Mouse (Mus musculus): ENCODE results near the gene Ctbs. TPM values are rescaled to one million over a fixed set of nuclear protein-coding genes. Genes with fewer than 3 reads are reported as not detected.

Ctbs gene
- total RNA-seq, 2 experiments from 2014 or later = 4.7 to 7.3 TPM

- no peak for ATAC-seq (replicated peaks; ENCODE audit: poor library complexity, severe bottlenecking)
Observed at GRCm38 (mm10) chr3:146474428-146474827, 24.8 kb downstream of the Ctbs start.

GRCm38 (mm10) chr3:146482044-146482443, 32.4 kb downstream of the Ctbs start:
- ATAC-seq (replicated peaks; ENCODE audit: poor library complexity, severe bottlenecking) = no peak

GRCm38 (mm10) chr3:146486464-146486863, 36.9 kb downstream of the Ctbs start:
- ATAC-seq (replicated peaks; ENCODE audit: poor library complexity, severe bottlenecking) = no peak

GRCm38 (mm10) chr3:146494941-146495340, 45.3 kb downstream of the Ctbs start:
- ATAC-seq (replicated peaks; ENCODE audit: poor library complexity, severe bottlenecking) = no peak

- ATAC-seq (replicated peaks; ENCODE audit: poor library complexity, severe bottlenecking) = no peak
Observed at GRCm38 (mm10) chr3:146498989-146499388, 49.4 kb downstream of the Ctbs start.

GRCm38 (mm10) chr3:146499431-146500002, 49.9 kb downstream of the Ctbs start, which contains the start of the genes Spata1 and Gng5:
TSS of gene Spata1 (minus strand) at chr3:146499753.
TSS of gene Gng5 (plus strand) at chr3:146499807.
- peak; percentile 79 for ATAC-seq (replicated peaks; ENCODE audit: poor library complexity, severe bottlenecking)

- ATAC-seq (replicated peaks; ENCODE audit: poor library complexity, severe bottlenecking) = peak; percentile 38
Observed at GRCm38 (mm10) chr3:146500003-146500809, 50.6 kb downstream of the Ctbs start.

- ATAC-seq (replicated peaks; ENCODE audit: poor library complexity, severe bottlenecking) = peak; percentile 11; the same call in 1 of the 2 replicates
Observed at GRCm38 (mm10) chr3:146500810-146501201, 51.2 kb downstream of the Ctbs start.

- ATAC-seq (replicated peaks; ENCODE audit: poor library complexity, severe bottlenecking) = no peak
Observed at GRCm38 (mm10) chr3:146501601-146502123, 52.1 kb downstream of the Ctbs start.

GRCm38 (mm10) chr3:146506711-146507110, 57.1 kb downstream of the Ctbs start:
- no peak for ATAC-seq (replicated peaks; ENCODE audit: poor library complexity, severe bottlenecking)

Other genes starting within 250 kb of the Ctbs start
- not detected in 2 replicates for gene Lpar3, start 228.8 kb upstream of the Ctbs start, total RNA-seq (2014; fragmentation: Nextera tagmentation)
- gene Lpar3, start 228.8 kb upstream of the Ctbs start, total RNA-seq (2017) = not detected in 2 replicates
- gene Ssx2ip, start 45.2 kb upstream of the Ctbs start, total RNA-seq (2014; fragmentation: Nextera tagmentation) = 7.6 and 13.9 TPM in 2 replicates
- gene Ssx2ip, start 45.2 kb upstream of the Ctbs start, total RNA-seq (2017) = 17.7 and 19.8 TPM in 2 replicates
- gene Spata1, start 50.0 kb downstream of the Ctbs start, total RNA-seq (2014; fragmentation: Nextera tagmentation) = 4.6 and 6.4 TPM in 2 replicates
- 7.9 and 27.0 TPM in 2 replicates for gene Spata1, start 50.0 kb downstream of the Ctbs start, total RNA-seq (2017)
- gene Gng5, start 50.0 kb downstream of the Ctbs start, total RNA-seq (2014; fragmentation: Nextera tagmentation) = 393 and 432 TPM in 2 replicates
- gene Gng5, start 50.0 kb downstream of the Ctbs start, total RNA-seq (2017) = 166 and 178 TPM in 2 replicates
- 60.8 and 77.7 TPM in 2 replicates for gene Rpf1, start 71.6 kb downstream of the Ctbs start, total RNA-seq (2014; fragmentation: Nextera tagmentation)
- 90.3 and 93.0 TPM in 2 replicates for gene Rpf1, start 71.6 kb downstream of the Ctbs start, total RNA-seq (2017)
- gene Uox, start 120.6 kb downstream of the Ctbs start, total RNA-seq (2014; fragmentation: Nextera tagmentation) = not detected in 2 replicates
- not detected in 2 replicates for gene Uox, start 120.6 kb downstream of the Ctbs start, total RNA-seq (2017)
- not detected in 2 replicates for gene Dnase2b, start 165.8 kb downstream of the Ctbs start, total RNA-seq (2014; fragmentation: Nextera tagmentation)
- gene Dnase2b, start 165.8 kb downstream of the Ctbs start, total RNA-seq (2017) = not detected in 2 replicates
- not detected in 2 replicates for gene 4930503B20Rik, start 201.5 kb downstream of the Ctbs start, total RNA-seq (2014; fragmentation: Nextera tagmentation)
- gene 4930503B20Rik, start 201.5 kb downstream of the Ctbs start, total RNA-seq (2017) = 0.05 TPM in 1 of 2 replicates, not detected in the other
- 1.9 TPM in 1 of 2 replicates, not detected in the other for gene Samd13, start 235.8 kb downstream of the Ctbs start, total RNA-seq (2014; fragmentation: Nextera tagmentation)
- 0.36 and 2.2 TPM in 2 replicates for gene Samd13, start 235.8 kb downstream of the Ctbs start, total RNA-seq (2017)